In genomic region chr13:92626196-92626595, GRCm38 (mm10) we compare ENCODE assay signal across 44 mouse cellular contexts. TPM values are rescaled to one million over a fixed set of nuclear protein-coding genes. Genes with fewer than 3 reads are reported as not detected.
"Had no signal": no experiment of that assay in that cellular context is flagged by ENCODE, and none has a peak within 500 bp of the region (broad histone marks: within the 10 kb centered on the region; RNA-seq: fewer than 3 reads in every experiment).

No protein-coding gene starts in this region.

- H3K4me3 ChIP-seq: limb, embryonic 10.5 days; limb, embryonic 12.5 days; limb, embryonic 13.5 days; limb, embryonic 15.5 days; liver, embryonic 12.5 days; liver, embryonic 13.5 days; liver, embryonic 15.5 days; lung, embryonic 15.5 days; megakaryocyte, embryonic 14.5 days; midbrain, embryonic 10.5 days; midbrain, embryonic 12.5 days; midbrain, embryonic 13.5 days; midbrain, embryonic 15.5 days; myocyte had no signal

- DNase-seq: left cerebral cortex, postnatal 4 days; liver; liver, embryonic 13.5 days; liver, postnatal 0 days; lung, adult 18-20 months; lung, adult 2 months; lung, embryonic 14.5 days; lung, postnatal 10 days; lung, postnatal 14 days; lung, postnatal 36 days; lung, postnatal 4 days; midbrain, embryonic 14.5 days had no signal

- H3K4me1 ChIP-seq: limb, embryonic 10.5 days; limb, embryonic 12.5 days; limb, embryonic 13.5 days; limb, embryonic 15.5 days; midbrain, embryonic 12.5 days; midbrain, embryonic 13.5 days; midbrain, embryonic 15.5 days had no signal

- H3K27me3 ChIP-seq: limb, embryonic 12.5 days; limb, embryonic 13.5 days; limb, embryonic 15.5 days; liver, embryonic 12.5 days; liver, embryonic 13.5 days; liver, embryonic 15.5 days; lung, embryonic 15.5 days; megakaryocyte, embryonic 14.5 days; midbrain, embryonic 12.5 days; midbrain, embryonic 13.5 days; midbrain, embryonic 15.5 days had no signal

- H3K27ac ChIP-seq: limb, embryonic 10.5 days; limb, embryonic 12.5 days; limb, embryonic 13.5 days; limb, embryonic 15.5 days; liver, embryonic 12.5 days; liver, embryonic 13.5 days; liver, embryonic 14.5 days; liver, embryonic 15.5 days; lung, embryonic 15.5 days; macrophage; midbrain, embryonic 10.5 days; midbrain, embryonic 12.5 days; midbrain, embryonic 13.5 days; midbrain, embryonic 15.5 days had no signal

RNA-seq across cellular contexts. Expression of gene Spz1, which starts 50.2 kb away (rescaled TPM):
- total RNA-seq: left cerebral cortex, postnatal 10 days; left cerebral cortex, postnatal 14 days; left cerebral cortex, postnatal 25 days; left cerebral cortex, postnatal 36 days; left cerebral cortex, postnatal 4 days; liver, adult 2 months; megakaryocyte progenitor cell, adult 5-6 weeks; megakaryocyte-erythroid progenitor cell, adult 5-6 weeks; midbrain, postnatal 0 days had no signal
- polyA plus RNA-seq: limb, embryonic 10.5 days; limb, embryonic 11.5 days; limb, embryonic 12.5 days; limb, embryonic 13.5 days; limb, embryonic 14.5 days; limb, embryonic 15.5 days; liver, adult 2 months; liver, embryonic 11.5 days; liver, embryonic 12.5 days; liver, embryonic 13.5 days; liver, embryonic 14.5 days; liver, embryonic 15.5 days; liver, embryonic 16.5 days; liver, postnatal 0 days; lung, adult 2 months; lung, embryonic 14.5 days; lung, embryonic 15.5 days; lung, embryonic 16.5 days; lung, postnatal 0 days; macrophage; midbrain, embryonic 10.5 days; midbrain, embryonic 11.5 days; midbrain, embryonic 12.5 days; midbrain, embryonic 13.5 days; midbrain, embryonic 14.5 days; midbrain, embryonic 15.5 days; midbrain, embryonic 16.5 days; midbrain, postnatal 0 days; myocyte; neural tube, embryonic 11.5 days had no signal
